Mouse (Mus musculus) limb, embryonic 11.5 days (tissue): ENCODE results near the gene Gpc6. TPM values are rescaled to one million over a fixed set of nuclear protein-coding genes. Genes with fewer than 3 reads are reported as not detected.

Experiments used
- ATAC-seq: fragments of 200-750 bp; cut with Nextera tagmentation; 2 replicates; pipeline ENCODE4 v1.8.0; 2017; ENCODE audit warnings: low read depth; ENCODE audit not compliant: insufficient number of reproducible peaks, low FRiP score, low TSS enrichment
- DNase-seq: peaks from one replicate; pipeline ENCODE4 v3.0.0-alpha.2; 2015; ENCODE audit warnings: low spot score
- H3K27ac ChIP-seq: fragments of 300-500 bp; sonication (generic); replicated peaks from 2 replicates; pipeline ENCODE4 v1.5.1; 2014; ENCODE audit warnings: low read depth, mild to moderate bottlenecking, low read length
- H3K27me3 ChIP-seq: fragments of 300-500 bp; sonication (generic); 2 replicates; pipeline ENCODE4 v1.6.1; 2014; ENCODE audit warnings: mild to moderate bottlenecking, low read length, mixed read lengths; ENCODE audit not compliant: control insufficient read depth, insufficient read depth
- H3K36me3 ChIP-seq: fragments of 300-500 bp; sonication (generic); 2 replicates; pipeline ENCODE4 v1.6.1; 2014; ENCODE audit warnings: mild to moderate bottlenecking, low read length, moderate library complexity, mixed read lengths; ENCODE audit not compliant: control insufficient read depth, insufficient read depth
- H3K4me1 ChIP-seq: fragments of 300-500 bp; sonication (generic); 2 replicates; pipeline ENCODE4 v1.6.1; 2014; ENCODE audit warnings: low read length, mixed read lengths; ENCODE audit not compliant: control insufficient read depth, insufficient read depth
- H3K4me2 ChIP-seq: fragments of 300-500 bp; sonication (generic); 2 replicates; pipeline ENCODE4 v1.6.1; 2014; ENCODE audit warnings: low read depth, mild to moderate bottlenecking, moderate library complexity; ENCODE audit not compliant: severe bottlenecking
- H3K4me3 ChIP-seq: fragments of 300-500 bp; sonication (generic); 2 replicates; pipeline ENCODE4 v1.5.1; 2014; ENCODE audit warnings: low read depth, low read length
- H3K9ac ChIP-seq: fragments of 300-500 bp; sonication (generic); 2 replicates; pipeline ENCODE4 v1.6.1; 2014; ENCODE audit warnings: mild to moderate bottlenecking, low read length
- H3K9me3 ChIP-seq: fragments of 300-500 bp; sonication (generic); 2 replicates; pipeline ENCODE4 v1.6.1; 2016; ENCODE audit warnings: low read length; ENCODE audit not compliant: control insufficient read depth
- WGBS: fragments of 180-500 bp; shearing (Covaris S2); extraction: QIAGEN DNeasy Blood & Tissue Kit; methylation state at CpG from one replicate; pipeline ENCODE4 v1.1.7; 2014; 5-methylcytosine and 5-hydroxymethylcytosine counted together
- polyA plus RNA-seq: library from polyadenylated mRNA; unstranded; fragments of >200 nt; fragmentation: Nextera tagmentation; extraction: Ambion mirVana; gene quantifications from 2 replicates; pipeline ENCODE4 v1.2.1, GENCODE M21; 2014

Gpc6 gene
- polyA plus RNA-seq, 1 experiment from 2014 or later, result 39.1 TPM

DNA sequence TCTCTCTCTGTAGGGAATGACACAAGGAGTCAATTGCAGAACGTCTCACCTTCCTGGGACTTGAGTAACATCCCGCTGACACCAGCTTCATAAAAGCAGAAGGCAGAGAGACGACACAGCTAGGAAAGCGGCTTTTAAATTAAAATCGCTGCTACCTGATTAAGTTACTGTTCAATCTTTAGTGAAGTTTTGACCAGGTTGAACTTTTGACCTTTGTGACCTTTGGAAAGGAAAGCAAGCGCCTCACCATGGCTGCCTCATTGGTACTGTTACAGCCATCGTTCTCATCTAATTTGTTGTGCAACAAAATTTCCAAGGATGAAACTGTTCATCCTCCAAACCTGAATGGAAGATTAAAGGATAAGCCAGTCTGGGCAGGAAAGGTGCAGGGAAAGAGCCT, 830.1 kb downstream of the Gpc6 start:
- Histone ChIP-seq H3K4me1 (no peaks in the 10 kb centered on the region), H3K9me3 (no peaks in the 10 kb centered on the region; the same call in 1 of the 2 replicates), H3K27me3 (no peaks in the 10 kb centered on the region), H3K9ac (no peak overlapping the region), H3K36me3 (no peaks in the 10 kb centered on the region), H3K4me3 (no peak overlapping the region), H3K4me2 (no peak overlapping the region), H3K27ac (no peak overlapping the region)
- 76% methylated on average over 7 of the region's 7 CpGs for WGBS
- DNase-seq, result no peak
- no peak for ATAC-seq

DNA sequence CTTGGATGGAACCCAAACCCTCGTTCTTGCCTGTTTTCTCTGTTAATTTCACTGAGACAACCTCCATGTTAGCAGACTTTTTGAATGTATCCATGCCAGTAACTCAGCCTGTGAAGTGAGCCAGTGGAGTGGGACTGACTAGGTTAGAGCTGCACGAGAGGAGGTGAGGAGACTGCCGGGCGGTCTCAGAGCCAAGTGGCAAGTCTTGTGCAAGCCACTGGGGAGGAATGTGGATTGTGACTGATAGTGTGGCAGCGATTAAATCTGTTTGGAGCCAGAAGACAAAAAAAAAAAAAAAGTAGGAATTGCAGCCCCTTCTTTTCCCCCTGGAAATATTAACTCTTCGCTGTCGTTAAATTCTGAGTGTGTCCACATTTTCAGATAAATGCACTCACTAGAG, 831.4 kb downstream of the Gpc6 start:
- 82% methylated on average over 7 of the region's 7 CpGs for WGBS
- ATAC-seq, result no peak
- Histone ChIP-seq H3K27ac (no peak overlapping the region), H3K4me1 (no peaks in the 10 kb centered on the region), H3K9me3 (no peaks in the 10 kb centered on the region), H3K9ac (no peak overlapping the region), H3K4me2 (no peak overlapping the region), H3K4me3 (no peak overlapping the region), H3K36me3 (no peaks in the 10 kb centered on the region), H3K27me3 (no peaks in the 10 kb centered on the region)
- DNase-seq, result no peak

DNA sequence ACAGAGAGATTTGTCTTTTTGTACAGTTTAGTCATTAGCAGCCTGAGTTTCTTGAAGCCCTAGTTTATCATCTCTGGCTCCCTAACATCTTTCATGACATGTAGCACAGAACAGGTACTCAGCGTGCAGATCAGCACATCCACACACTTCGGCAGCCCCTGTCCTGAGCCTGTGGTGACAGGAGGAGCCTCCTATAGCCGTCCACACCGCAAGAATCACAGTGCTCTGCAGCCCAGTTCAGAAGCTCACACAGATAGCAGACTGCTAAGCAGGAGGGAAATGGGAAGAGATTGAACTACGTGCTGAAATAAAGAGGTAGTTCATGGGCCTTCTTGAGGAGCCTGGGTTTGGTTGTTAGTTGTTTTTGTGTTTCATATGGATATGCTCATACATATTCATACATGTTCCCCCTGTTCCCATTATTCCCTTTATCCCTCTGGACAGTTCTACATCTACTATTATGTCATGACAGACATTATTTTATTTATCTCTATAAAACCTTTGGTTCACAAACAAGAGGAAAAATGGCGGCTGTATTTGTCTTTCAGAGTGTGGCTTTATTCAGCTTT, 832.8 kb downstream of the Gpc6 start:
- ATAC-seq (no peak), DNase-seq (no peak)
- Histone ChIP-seq H3K36me3 (no peaks in the 10 kb centered on the region), H3K27ac (no peak overlapping the region), H3K9me3 (no peaks in the 10 kb centered on the region), H3K4me2 (no peak overlapping the region), H3K4me1 (0 out of 2 replicates have a peak, but pooled peaks cover 2% of the 10 kb centered on the region), H3K9ac (no peak overlapping the region), H3K4me3 (no peak overlapping the region), H3K27me3 (no peaks in the 10 kb centered on the region)
- 93% methylated on average over 6 of the region's 6 CpGs for WGBS

DNA sequence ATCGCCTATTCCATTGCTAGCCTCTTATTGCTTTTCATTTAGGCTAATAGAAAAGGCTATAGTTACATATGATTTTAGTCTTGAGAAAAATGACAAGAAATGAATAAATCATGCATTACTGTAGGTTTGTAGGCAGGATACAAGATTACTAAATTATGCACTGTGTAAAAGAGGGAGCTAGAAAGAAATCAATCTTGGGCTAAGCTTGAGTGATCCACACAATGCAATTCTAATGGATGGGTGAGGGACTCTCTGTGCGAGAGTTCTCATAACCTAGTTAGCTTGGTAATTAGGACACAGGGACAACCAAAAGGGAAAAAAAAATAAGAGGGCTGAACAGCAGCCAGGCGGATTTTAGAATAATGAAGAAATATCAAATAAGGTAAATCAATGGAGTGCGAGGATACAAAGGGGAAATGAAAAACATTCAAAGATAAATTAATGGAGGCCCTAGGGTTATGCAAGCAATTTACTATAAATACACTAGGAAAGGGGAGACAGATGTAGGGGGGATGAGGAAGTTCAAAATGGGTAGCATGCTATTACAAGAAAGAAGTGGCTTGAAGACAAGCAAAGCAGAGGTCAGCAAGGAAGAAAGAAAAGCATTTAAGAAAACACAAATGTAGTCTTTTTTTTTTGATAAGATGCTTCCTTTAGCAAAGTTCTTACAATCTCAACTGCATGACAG, 835.9 kb downstream of the Gpc6 start:
- DNase-seq, result no peak
- Histone ChIP-seq H3K27me3 (no peaks in the 10 kb centered on the region), H3K9me3 (no peaks in the 10 kb centered on the region), H3K36me3 (no peaks in the 10 kb centered on the region), H3K4me3 (no peak overlapping the region), H3K4me2 (no peak overlapping the region), H3K27ac (no peak overlapping the region), H3K9ac (no peak overlapping the region), H3K4me1 (0 out of 2 replicates have a peak, but pooled peaks cover 2% of the 10 kb centered on the region)
- WGBS, result 80% methylated on average over 4 of the region's 4 CpGs
- no peak for ATAC-seq

- Histone ChIP-seq H3K36me3 (no peaks in the 10 kb centered on the region), H3K9me3 (no peaks in the 10 kb centered on the region), H3K9ac (no peak overlapping the region), H3K27ac (no peak overlapping the region), H3K4me1 (0 out of 2 replicates have a peak, but pooled peaks cover 2% of the 10 kb centered on the region), H3K27me3 (no peaks in the 10 kb centered on the region), H3K4me3 (no peak overlapping the region), H3K4me2 (no peak overlapping the region)
- DNase-seq (no peak), ATAC-seq (no peak)
- whole genome bisulfite sequencing, result 86% methylated on average over 5 of the region's 5 CpGs
These were observed 837.8 kb downstream of the Gpc6 start for GRCm38 (mm10) chr14:117762934-117763333.

- no peaks in the 10 kb centered on the region for H3K4me1 ChIP-seq
- 81% methylated on average over 4 of the region's 4 CpGs for WGBS
- DNase-seq (no peak), ATAC-seq (no peak)
- no peak overlapping the region for H3K4me3 ChIP-seq
- H3K9ac ChIP-seq, result no peak overlapping the region
- H3K27ac ChIP-seq, result no peak overlapping the region
- H3K36me3 ChIP-seq, result no peaks in the 10 kb centered on the region
- no peak overlapping the region for H3K4me2 ChIP-seq
- no peaks in the 10 kb centered on the region for H3K9me3 ChIP-seq
- H3K27me3 ChIP-seq, result no peaks in the 10 kb centered on the region
These were observed 842.7 kb downstream of the Gpc6 start for GRCm38 (mm10) chr14:117767861-117768260.

- H3K9me3 ChIP-seq, result no peaks in the 10 kb centered on the region
- no peak for ATAC-seq
- no peaks in the 10 kb centered on the region for H3K36me3 ChIP-seq
- no peaks in the 10 kb centered on the region for H3K4me1 ChIP-seq
- no peak overlapping the region for H3K9ac ChIP-seq
- 92% methylated on average over 7 of the region's 7 CpGs for WGBS
- no peaks in the 10 kb centered on the region for H3K27me3 ChIP-seq
- DNase-seq, result no peak
- H3K4me3 ChIP-seq, result no peak overlapping the region
- no peak overlapping the region for H3K4me2 ChIP-seq
- H3K27ac ChIP-seq, result no peak overlapping the region
These were observed 843.6 kb downstream of the Gpc6 start for GRCm38 (mm10) chr14:117768697-117769096.

DNA sequence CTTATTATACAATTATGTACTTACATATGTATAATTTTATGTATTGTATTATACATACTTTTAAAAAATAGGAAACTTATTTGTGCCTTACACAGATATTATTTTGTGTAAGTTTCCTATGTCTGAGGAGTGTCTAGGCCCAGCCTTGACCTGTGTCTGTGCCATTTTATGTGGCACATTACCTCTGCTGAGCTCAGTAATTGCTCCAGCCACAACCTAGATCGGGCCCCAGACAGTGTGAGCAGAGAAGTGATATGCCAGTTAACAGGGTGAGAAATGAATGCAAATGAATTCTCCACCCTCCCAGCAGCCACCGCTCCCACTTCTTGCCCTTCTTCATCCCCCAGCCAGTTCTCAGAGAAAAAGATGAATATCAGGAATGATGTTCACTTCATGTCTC, 848.3 kb downstream of the Gpc6 start:
- Histone ChIP-seq H3K36me3 (no peaks in the 10 kb centered on the region), H3K27me3 (no peaks in the 10 kb centered on the region), H3K9me3 (no peaks in the 10 kb centered on the region), H3K27ac (no peak overlapping the region), H3K4me3 (no peak overlapping the region), H3K4me2 (no peak overlapping the region), H3K4me1 (peaks cover 4% of the 10 kb centered on the region; the same call in 1 of the 2 replicates), H3K9ac (no peak overlapping the region)
- ATAC-seq, result no peak
- WGBS, result 69% methylated on average over 2 of the region's 2 CpGs
- no peak for DNase-seq
